Mouse (Mus musculus): ENCODE measurements around the gene Sppl2b. TPM values are rescaled to one million over a fixed set of nuclear protein-coding genes. Genes with fewer than 3 reads are reported as not detected.

Gene Sppl2b
- polyA plus RNA-seq, 1 experiment from 2014 or later, result 45.2 TPM

DNA sequence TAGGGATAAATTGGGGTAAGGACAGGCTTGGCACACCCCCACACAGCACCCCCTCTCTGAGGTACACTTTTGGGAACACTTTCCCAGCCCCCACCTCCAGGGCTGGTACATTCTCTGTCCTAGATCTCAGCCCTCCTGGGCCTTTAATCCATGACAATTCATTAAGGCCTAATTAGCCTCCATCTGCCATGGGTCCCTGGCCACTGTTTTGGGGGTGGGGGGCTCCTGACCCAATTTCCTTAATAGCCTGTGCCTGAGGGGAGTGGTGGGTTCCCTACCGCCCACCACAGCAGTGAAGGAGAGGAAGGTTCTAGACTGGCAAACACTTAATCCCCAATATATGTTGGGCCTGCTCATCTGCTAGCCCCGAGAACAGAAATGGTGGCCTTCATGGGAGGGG, 13.4 kb upstream of the Sppl2b start:
- H3K27me3 ChIP-seq (replicated peaks; ENCODE audit: low read depth, poor library complexity, severe bottlenecking), result peaks cover 80% of the 10 kb centered on the region
- DNase-seq (ENCODE audit: low spot score), result no peak
- no peak overlapping the region for H3K4me3 ChIP-seq
- H3K9me3 ChIP-seq, result no peaks in the 10 kb centered on the region
- H3K27ac ChIP-seq (replicated peaks), result no peak overlapping the region
- WGBS, result 73% methylated on average over 2 of the region's 2 CpGs
- peaks cover 41% of the 10 kb centered on the region for H3K4me1 ChIP-seq
- H3K36me3 ChIP-seq (replicated peaks), result no peaks in the 10 kb centered on the region

GRCm38 (mm10) chr10:80842334-80842733, 12.7 kb upstream of the Sppl2b start:
- Histone ChIP-seq H3K4me1 (peaks cover 35% of the 10 kb centered on the region), H3K36me3 (replicated peaks) (no peaks in the 10 kb centered on the region), H3K27me3 (replicated peaks; ENCODE audit: low read depth, poor library complexity, severe bottlenecking) (peaks cover 74% of the 10 kb centered on the region), H3K27ac (replicated peaks) (no peak overlapping the region), H3K4me3 (no peak overlapping the region), H3K9me3 (no peaks in the 10 kb centered on the region)
- 82% methylated on average over 15 of the region's 15 CpGs for WGBS
- DNase-seq (ENCODE audit: low spot score), result no peak

GRCm38 (mm10) chr10:80843087-80843930, 11.8 kb upstream of the Sppl2b start:
- no peaks in the 10 kb centered on the region for H3K36me3 ChIP-seq (replicated peaks)
- peaks cover 65% of the 10 kb centered on the region for H3K27me3 ChIP-seq (replicated peaks; ENCODE audit: low read depth, poor library complexity, severe bottlenecking)
- H3K27ac ChIP-seq (replicated peaks), result peak overlapping the region; percentile 65
- H3K9me3 ChIP-seq, result no peaks in the 10 kb centered on the region
- peak overlapping the region; percentile 65 for H3K4me3 ChIP-seq
- WGBS, result 9% methylated on average over 32 of the region's 32 CpGs
- H3K4me1 ChIP-seq, result peaks cover 28% of the 10 kb centered on the region
- peak; percentile 24 for DNase-seq (ENCODE audit: low spot score)

- peak within 1 kb of the TSS; percentile 65 for H3K27ac ChIP-seq (replicated peaks)
- H3K27me3 ChIP-seq (replicated peaks; ENCODE audit: low read depth, poor library complexity, severe bottlenecking), result peaks cover 63% of the 10 kb centered on the region
- no peaks in the 10 kb centered on the region for H3K9me3 ChIP-seq
- DNase-seq (ENCODE audit: low spot score), result peak; percentile 56
- 5% methylated on average over 51 of the region's 51 CpGs for WGBS
- no peaks in the 10 kb centered on the region for H3K36me3 ChIP-seq (replicated peaks)
- H3K4me3 ChIP-seq, result peak within 1 kb of the TSS; percentile 65
- peaks cover 35% of the 10 kb centered on the region for H3K4me1 ChIP-seq
Measured at GRCm38 (mm10) chr10:80843931-80844547, 11.0 kb upstream of the Sppl2b start, which contains the start of gene Lingo3. Gene Lingo3 (minus strand): TSS chr10:80844039.

GRCm38 (mm10) chr10:80845055-80845693, 9.9 kb upstream of the Sppl2b start:
- Histone ChIP-seq H3K9me3 (no peaks in the 10 kb centered on the region), H3K27ac (replicated peaks) (no peak overlapping the region), H3K36me3 (replicated peaks) (peaks cover 3% of the 10 kb centered on the region), H3K27me3 (replicated peaks; ENCODE audit: low read depth, poor library complexity, severe bottlenecking) (peaks cover 63% of the 10 kb centered on the region), H3K4me1 (peaks cover 38% of the 10 kb centered on the region), H3K4me3 (peak overlapping the region; percentile 65; the same call in 1 of the 2 replicates)
- DNase-seq (ENCODE audit: low spot score), result no peak
- 68% methylated on average over 8 of the region's 8 CpGs for WGBS

DNA sequence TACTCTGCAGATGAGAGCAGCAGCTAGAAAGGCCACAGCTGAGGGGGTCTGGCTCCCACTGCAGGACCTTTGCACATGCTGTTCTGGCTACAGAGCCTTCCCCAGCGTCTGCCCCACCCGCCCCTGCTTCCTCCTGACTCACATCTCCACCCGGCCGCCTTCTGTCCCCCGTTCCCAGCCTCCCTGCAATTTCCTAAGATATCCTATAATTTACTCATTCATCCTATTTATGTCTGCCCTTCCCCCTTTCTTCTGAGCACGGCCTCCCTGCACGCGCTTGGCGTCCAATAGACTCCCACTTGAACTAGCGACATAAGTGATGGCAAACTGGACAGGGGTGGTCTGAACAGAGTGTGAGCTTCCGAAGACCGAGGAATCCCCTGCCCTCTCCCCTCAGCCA, 9.3 kb upstream of the Sppl2b start:
- Histone ChIP-seq H3K4me3 (no peak overlapping the region), H3K27ac (replicated peaks) (no peak overlapping the region), H3K4me1 (peaks cover 38% of the 10 kb centered on the region), H3K36me3 (replicated peaks) (peaks cover 9% of the 10 kb centered on the region), H3K27me3 (replicated peaks; ENCODE audit: low read depth, poor library complexity, severe bottlenecking) (peaks cover 58% of the 10 kb centered on the region), H3K9me3 (no peaks in the 10 kb centered on the region)
- no peak for DNase-seq (ENCODE audit: low spot score)
- WGBS, result 81% methylated on average over 12 of the region's 12 CpGs

DNA sequence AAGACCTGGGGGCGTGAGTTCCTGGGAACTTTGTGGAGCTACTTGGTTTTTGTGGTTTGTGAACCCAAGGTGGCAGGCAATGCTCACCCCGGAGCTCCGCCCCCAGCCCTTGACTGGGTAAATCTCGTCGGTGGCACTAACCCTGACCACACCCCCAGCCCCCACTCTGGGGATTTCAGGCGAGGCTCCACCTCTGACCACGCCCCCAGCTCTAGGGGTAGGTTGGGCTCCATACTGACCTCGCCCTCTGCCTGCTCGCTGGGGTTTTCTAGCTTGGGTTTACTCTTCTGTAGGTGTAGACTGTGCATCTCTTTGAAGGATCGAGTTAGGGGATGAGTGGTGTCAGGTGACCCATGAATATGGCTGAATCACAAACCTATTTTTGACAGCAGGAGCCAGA, 6.5 kb upstream of the Sppl2b start:
- peak; percentile 57 for DNase-seq (ENCODE audit: low spot score)
- Histone ChIP-seq H3K36me3 (replicated peaks) (peaks cover 34% of the 10 kb centered on the region), H3K27ac (replicated peaks) (no peak overlapping the region), H3K4me1 (peaks cover 26% of the 10 kb centered on the region), H3K27me3 (replicated peaks; ENCODE audit: low read depth, poor library complexity, severe bottlenecking) (peaks cover 30% of the 10 kb centered on the region), H3K9me3 (no peaks in the 10 kb centered on the region), H3K4me3 (0 out of 2 replicates have a peak overlapping the region, but pooled peaks have one; percentile 8)
- 10% methylated on average over 10 of the region's 10 CpGs for WGBS

- peaks cover 55% of the 10 kb centered on the region for H3K4me1 ChIP-seq
- peak overlapping the region; percentile 100 for H3K4me3 ChIP-seq
- peak; percentile 37 for DNase-seq (ENCODE audit: low spot score)
- peak overlapping the region; percentile 91 for H3K27ac ChIP-seq (replicated peaks)
- H3K36me3 ChIP-seq (replicated peaks), result peaks cover 28% of the 10 kb centered on the region
- H3K27me3 ChIP-seq (replicated peaks; ENCODE audit: low read depth, poor library complexity, severe bottlenecking), result no peaks in the 10 kb centered on the region
- no peaks in the 10 kb centered on the region for H3K9me3 ChIP-seq
- WGBS, result 27% methylated on average over 11 of the region's 11 CpGs
Measured at GRCm38 (mm10) chr10:80855749-80856073, 636 bp downstream of the Sppl2b start.

- Histone ChIP-seq H3K27ac (replicated peaks) (peak overlapping the region; percentile 19; the same call in 1 of the 2 replicates), H3K27me3 (replicated peaks; ENCODE audit: low read depth, poor library complexity, severe bottlenecking) (no peaks in the 10 kb centered on the region), H3K4me3 (peak overlapping the region; percentile 100), H3K36me3 (replicated peaks) (peaks cover 26% of the 10 kb centered on the region), H3K9me3 (no peaks in the 10 kb centered on the region), H3K4me1 (peaks cover 55% of the 10 kb centered on the region)
- DNase-seq (ENCODE audit: low spot score), result peak; percentile 41
- WGBS, result 57% methylated on average over 3 of the region's 3 CpGs
Measured at GRCm38 (mm10) chr10:80856267-80856666, 1.2 kb downstream of the Sppl2b start.

DNA sequence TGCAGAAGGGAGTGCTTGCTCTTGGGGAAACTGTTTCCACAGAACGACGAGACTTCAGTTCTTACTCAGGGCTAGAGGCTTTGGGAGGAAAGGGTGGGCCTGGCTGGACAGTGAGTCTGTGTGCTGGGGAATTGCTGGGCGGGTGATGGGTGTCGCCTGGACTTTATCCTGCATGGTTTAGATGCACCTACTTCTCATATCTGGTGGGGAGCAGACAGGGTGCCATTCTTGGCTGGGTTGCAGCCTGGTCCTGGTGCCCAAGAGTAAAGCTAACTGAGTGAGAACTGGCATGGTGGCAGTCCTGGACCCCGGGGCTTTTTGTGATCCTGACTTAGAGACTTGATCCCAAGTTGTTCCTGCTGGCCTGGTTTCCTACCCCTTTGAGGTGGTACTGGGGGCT, 1.8 kb downstream of the Sppl2b start:
- no peak for DNase-seq (ENCODE audit: low spot score)
- Histone ChIP-seq H3K27ac (replicated peaks) (0 out of 2 replicates have a peak overlapping the region, but pooled peaks have one; percentile 76), H3K9me3 (no peaks in the 10 kb centered on the region), H3K4me3 (peak overlapping the region; percentile 34; the same call in 1 of the 2 replicates), H3K4me1 (peaks cover 55% of the 10 kb centered on the region), H3K27me3 (replicated peaks; ENCODE audit: low read depth, poor library complexity, severe bottlenecking) (no peaks in the 10 kb centered on the region), H3K36me3 (replicated peaks) (peaks cover 26% of the 10 kb centered on the region)
- WGBS, result 70% methylated on average over 5 of the region's 5 CpGs

GRCm38 (mm10) chr10:80857386-80857785, 2.3 kb downstream of the Sppl2b start:
- Histone ChIP-seq H3K9me3 (no peaks in the 10 kb centered on the region), H3K36me3 (replicated peaks) (peaks cover 26% of the 10 kb centered on the region), H3K27ac (replicated peaks) (peak overlapping the region; percentile 76), H3K27me3 (replicated peaks; ENCODE audit: low read depth, poor library complexity, severe bottlenecking) (no peaks in the 10 kb centered on the region), H3K4me3 (peak overlapping the region; percentile 34), H3K4me1 (peaks cover 55% of the 10 kb centered on the region)
- 41% methylated on average over 8 of the region's 8 CpGs for WGBS
- no peak for DNase-seq (ENCODE audit: low spot score)

- WGBS, result 42% methylated on average over 3 of the region's 3 CpGs
- H3K4me3 ChIP-seq, result peak overlapping the region; percentile 34
- H3K27ac ChIP-seq (replicated peaks), result peak overlapping the region; percentile 76
- peaks cover 27% of the 10 kb centered on the region for H3K36me3 ChIP-seq (replicated peaks)
- DNase-seq (ENCODE audit: low spot score), result no peak
- H3K9me3 ChIP-seq, result no peaks in the 10 kb centered on the region
- H3K27me3 ChIP-seq (replicated peaks; ENCODE audit: low read depth, poor library complexity, severe bottlenecking), result no peaks in the 10 kb centered on the region
- peaks cover 55% of the 10 kb centered on the region for H3K4me1 ChIP-seq
Measured at GRCm38 (mm10) chr10:80857848-80858247, 2.8 kb downstream of the Sppl2b start.
